Mouse (Mus musculus): ENCODE measurements at regions not wholly inside any gene's neighbourhood (a gene's known extent, or its start where the extent isn't known, plus 50 kb on each side); places are given as distances from the start of the nearest gene placed in this dataset.

- dilution Hi-C loops (cut with MboI; ENCODE audit: extremely low pct_ligation_motif_present, extremely low pct_unique_long_range_greater_than_20kb, low sequenced_read_pairs): no loop called here
- no peak overlapping the region for H3K27ac ChIP-seq (ENCODE audit: insufficient read depth, low read depth)
- H3K9me3 ChIP-seq (replicated peaks; ENCODE audit: low read length): no peaks in the 10 kb centered on the region
- H3K4me1 ChIP-seq (ENCODE audit: control insufficient read depth in 1 of 2, insufficient read depth in 2 of 2): no peaks in the 10 kb centered on the region
- H3K9ac ChIP-seq (ENCODE audit: insufficient read depth, low read depth): no peak overlapping the region
- H3K4me3 ChIP-seq (replicated peaks in 1 of 3; ENCODE audit: low read depth in 2 of 3, low read length in 2 of 3, poor library complexity in 1 of 3): no peak overlapping the region
- no peak for TF ChIP-seq EP300 (IDR thresholded peaks at IDR 0.05; ENCODE audit: low read length)
- TF ChIP-seq ZKSCAN1 (IDR thresholded peaks at IDR 0.05; ENCODE audit: borderline replicate concordance, low read depth, low read length): no peak
- TF ChIP-seq SMC3 (IDR thresholded peaks at IDR 0.05; ENCODE audit: low read depth, low read length): no peak
- no peak for TF ChIP-seq RAD21 (IDR thresholded peaks at IDR 0.05; ENCODE audit: low read depth, low read length)
- no peak for TF ChIP-seq SIN3A (IDR thresholded peaks at IDR 0.05; ENCODE audit: low read length)
- no peak for TF ChIP-seq ZC3H11A (IDR thresholded peaks at IDR 0.05; ENCODE audit: low read depth, low read length)
- TF ChIP-seq TCF12 (IDR thresholded peaks at IDR 0.05; ENCODE audit: low read depth, low read length): no peak
- no peak for TF ChIP-seq JUN (IDR thresholded peaks at IDR 0.05; ENCODE audit: insufficient read depth, low read depth, low read length)
- TF ChIP-seq PAX5 (IDR thresholded peaks at IDR 0.05; ENCODE audit: low read length): no peak
- TF ChIP-seq MEF2A (IDR thresholded peaks at IDR 0.05; ENCODE audit: borderline replicate concordance, low read depth, low read length): no peak
- TF ChIP-seq USF2 (conservative IDR thresholded peaks at IDR 0.05; ENCODE audit: low read depth, low read length): no peak
- TF ChIP-seq KAT2A (IDR thresholded peaks at IDR 0.05; ENCODE audit: insufficient replicate concordance, low read length): no peak
- no peak for TF ChIP-seq NELFE (IDR thresholded peaks at IDR 0.05; ENCODE audit: low read depth, low read length)
- TF ChIP-seq ELF1 (IDR thresholded peaks at IDR 0.05; ENCODE audit: low read depth, low read length): no peak
- TF ChIP-seq E2F4 (IDR thresholded peaks at IDR 0.05; ENCODE audit: insufficient replicate concordance, low read depth, low read length): no peak
- no peak for TF ChIP-seq CTCF (conservative IDR thresholded peaks at IDR 0.05 in 1 of 2, IDR thresholded peaks at IDR 0.05 in 1 of 2; ENCODE audit: low read depth in 2 of 2, low read length in 2 of 2)
- no peaks in the 10 kb centered on the region for H3K79me2 ChIP-seq (replicated peaks; ENCODE audit: control insufficient read depth, extremely low read depth, insufficient read depth, poor library complexity, severe bottlenecking)
- DNase-seq (ENCODE audit: extremely low read depth): no peak
- H3K27me3 ChIP-seq (replicated peaks): peaks cover 59% of the 10 kb centered on the region
- in situ Hi-C loops (cut with MboI; ENCODE audit: low pct_ligation_motif_present, low pct_unique_long_range_greater_than_20kb, low sequenced_read_pairs): no loop called here
- H3K4me2 ChIP-seq (ENCODE audit: insufficient read depth, low read depth, poor library complexity, severe bottlenecking): no peak overlapping the region
- H3K36me3 ChIP-seq (replicated peaks in 1 of 2; ENCODE audit: control insufficient read depth in 1 of 2, insufficient read depth in 1 of 2, low read length in 1 of 2): no peaks in the 10 kb centered on the region
Measured at GRCm38 (mm10) chr7:129862966-129863365, 271.3 kb downstream of the Wdr11 start.

GRCm38 (mm10) chr7:129865536-129865935, 273.9 kb downstream of the Wdr11 start:
- peaks cover 40% of the 10 kb centered on the region for H3K27me3 ChIP-seq (replicated peaks)
- in situ Hi-C loops (cut with MboI; ENCODE audit: low pct_ligation_motif_present, low pct_unique_long_range_greater_than_20kb, low sequenced_read_pairs) (no loop called here), dilution Hi-C loops (cut with MboI; ENCODE audit: extremely low pct_ligation_motif_present, extremely low pct_unique_long_range_greater_than_20kb, low sequenced_read_pairs) (no loop called here)
- H3K9me3 ChIP-seq (replicated peaks; ENCODE audit: low read length): no peaks in the 10 kb centered on the region
- H3K79me2 ChIP-seq (replicated peaks; ENCODE audit: control insufficient read depth, extremely low read depth, insufficient read depth, poor library complexity, severe bottlenecking): no peaks in the 10 kb centered on the region
- no peak overlapping the region for H3K9ac ChIP-seq (ENCODE audit: insufficient read depth, low read depth)
- H3K36me3 ChIP-seq (replicated peaks in 1 of 2; ENCODE audit: control insufficient read depth in 1 of 2, insufficient read depth in 1 of 2, low read length in 1 of 2): no peaks in the 10 kb centered on the region
- H3K4me1 ChIP-seq (ENCODE audit: control insufficient read depth in 1 of 2, insufficient read depth in 2 of 2): no peaks in the 10 kb centered on the region
- TF ChIP-seq ZMIZ1 (IDR thresholded peaks at IDR 0.05; ENCODE audit: low read depth, low read length) (no peak), RCOR1 (conservative IDR thresholded peaks at IDR 0.05; ENCODE audit: low read depth, low read length) (no peak), NRF1 (IDR thresholded peaks at IDR 0.05; ENCODE audit: low read depth, low read length) (no peak), PAX5 (IDR thresholded peaks at IDR 0.05; ENCODE audit: low read length) (no peak), ELF1 (IDR thresholded peaks at IDR 0.05; ENCODE audit: low read depth, low read length) (no peak), JUND (conservative IDR thresholded peaks at IDR 0.05; ENCODE audit: low read depth, low read length) (no peak), MAZ (IDR thresholded peaks at IDR 0.05; ENCODE audit: low read depth, low read length) (no peak), KAT2A (IDR thresholded peaks at IDR 0.05; ENCODE audit: insufficient replicate concordance, low read length) (no peak), UBTF (IDR thresholded peaks at IDR 0.05; ENCODE audit: low read depth, low read length) (no peak), POLR2A (IDR thresholded peaks at IDR 0.05; ENCODE audit: low read depth, low read length) (no peak), USF2 (conservative IDR thresholded peaks at IDR 0.05; ENCODE audit: low read depth, low read length) (no peak), MAX (IDR thresholded peaks at IDR 0.05; ENCODE audit: low read length) (no peak), HCFC1 (IDR thresholded peaks at IDR 0.05; ENCODE audit: low read depth, low read length) (no peak), SMC3 (IDR thresholded peaks at IDR 0.05; ENCODE audit: low read depth, low read length) (no peak), EP300 (IDR thresholded peaks at IDR 0.05; ENCODE audit: low read length) (no peak), MXI1 (IDR thresholded peaks at IDR 0.05; ENCODE audit: low read depth, low read length) (no peak), MEF2A (IDR thresholded peaks at IDR 0.05; ENCODE audit: borderline replicate concordance, low read depth, low read length) (no peak), ZC3H11A (IDR thresholded peaks at IDR 0.05; ENCODE audit: low read depth, low read length) (no peak), CHD1 (IDR thresholded peaks at IDR 0.05; ENCODE audit: low read depth, low read length) (no peak), ZKSCAN1 (IDR thresholded peaks at IDR 0.05; ENCODE audit: borderline replicate concordance, low read depth, low read length) (no peak)
- H3K4me2 ChIP-seq (ENCODE audit: insufficient read depth, low read depth, poor library complexity, severe bottlenecking): no peak overlapping the region
- no peak overlapping the region for H3K27ac ChIP-seq (ENCODE audit: insufficient read depth, low read depth)
- no peak for DNase-seq (ENCODE audit: extremely low read depth)
- no peak overlapping the region for H3K4me3 ChIP-seq (replicated peaks in 1 of 3; ENCODE audit: low read depth in 2 of 3, low read length in 2 of 3, poor library complexity in 1 of 3)

Measured in CH12.LX (cell line).